Mouse (Mus musculus): ENCODE data around the gene Pygb. TPM values are rescaled to one million over a fixed set of nuclear protein-coding genes. Genes with fewer than 3 reads are reported as not detected.

Pygb gene
- polyA plus RNA-seq, 1 experiment from 2014 or later = 44.5 TPM

DNA sequence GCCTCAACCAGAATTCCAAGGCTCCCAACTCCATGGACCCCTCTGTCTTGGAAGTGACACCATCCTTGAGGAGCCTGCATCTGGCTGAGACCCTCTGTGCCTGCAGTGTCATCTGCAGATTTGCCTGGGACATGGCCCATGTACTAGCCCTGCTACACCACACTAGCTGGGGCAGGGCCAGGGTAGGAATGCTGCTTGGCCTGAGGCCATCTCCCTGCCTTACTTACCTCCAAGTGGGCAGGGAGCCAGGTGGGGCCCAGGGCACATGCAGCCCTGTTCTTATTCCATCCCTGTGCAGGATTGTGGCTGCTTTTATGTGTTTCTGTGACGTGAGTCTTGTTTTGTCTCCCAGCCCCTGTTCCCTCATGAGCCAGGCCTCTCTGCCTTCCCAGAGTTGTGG lies 15.8 kb upstream of the Pygb start:
- peaks cover 25% of the 10 kb centered on the region; the same call in 1 of the 2 replicates for H3K36me3 ChIP-seq (ENCODE audit: inconsistent target)
- WGBS (ENCODE audit: missing documents) = 92% methylated on average over 1 of the region's 1 CpGs
- no peak overlapping the region for H3K4me3 ChIP-seq (ENCODE audit: inconsistent target)
- no peak overlapping the region for H3K27ac ChIP-seq
- no peaks in the 10 kb centered on the region for H3K79me2 ChIP-seq (ENCODE audit: inconsistent target)

- Histone ChIP-seq H3K36me3 (ENCODE audit: inconsistent target) (peaks cover 25% of the 10 kb centered on the region; the same call in 1 of the 2 replicates), H3K27ac (no peak overlapping the region), H3K79me2 (ENCODE audit: inconsistent target) (no peaks in the 10 kb centered on the region), H3K4me3 (ENCODE audit: inconsistent target) (no peak overlapping the region)
- WGBS (ENCODE audit: missing documents) = 91% methylated on average over 6 of the region's 6 CpGs
Observed at GRCm38 (mm10) chr2:150771169-150771568, 15.4 kb upstream of the Pygb start.

GRCm38 (mm10) chr2:150771996-150772395 lies 14.5 kb upstream of the Pygb start:
- Histone ChIP-seq H3K4me3 (ENCODE audit: inconsistent target) (no peak overlapping the region), H3K36me3 (ENCODE audit: inconsistent target) (peaks cover 20% of the 10 kb centered on the region; the same call in 1 of the 2 replicates), H3K79me2 (ENCODE audit: inconsistent target) (no peaks in the 10 kb centered on the region), H3K27ac (no peak overlapping the region)
- 97% methylated on average over 8 of the region's 8 CpGs for WGBS (ENCODE audit: missing documents)

GRCm38 (mm10) chr2:150772466-150773119 lies 13.9 kb upstream of the Pygb start:
- no peak overlapping the region for H3K27ac ChIP-seq
- H3K4me3 ChIP-seq (ENCODE audit: inconsistent target) = no peak overlapping the region
- no peaks in the 10 kb centered on the region for H3K79me2 ChIP-seq (ENCODE audit: inconsistent target)
- 50% methylated on average over 10 of the region's 10 CpGs for WGBS (ENCODE audit: missing documents)
- peaks cover 17% of the 10 kb centered on the region; the same call in 1 of the 2 replicates for H3K36me3 ChIP-seq (ENCODE audit: inconsistent target)

GRCm38 (mm10) chr2:150782801-150783200 lies 3.7 kb upstream of the Pygb start:
- peaks cover 12% of the 10 kb centered on the region for H3K79me2 ChIP-seq (ENCODE audit: inconsistent target)
- no peak overlapping the region for H3K27ac ChIP-seq
- 77% methylated on average over 2 of the region's 2 CpGs for WGBS (ENCODE audit: missing documents)
- no peak overlapping the region for H3K4me3 ChIP-seq (ENCODE audit: inconsistent target)
- no peaks in the 10 kb centered on the region for H3K36me3 ChIP-seq (ENCODE audit: inconsistent target)

GRCm38 (mm10) chr2:150787234-150787771 lies 768 bp downstream of the Pygb start:
- peak overlapping the region; percentile 81 for H3K4me3 ChIP-seq (ENCODE audit: inconsistent target)
- peaks cover 38% of the 10 kb centered on the region for H3K79me2 ChIP-seq (ENCODE audit: inconsistent target)
- H3K36me3 ChIP-seq (ENCODE audit: inconsistent target) = no peaks in the 10 kb centered on the region
- peak overlapping the region; percentile 13; the same call in 1 of the 2 replicates for H3K27ac ChIP-seq
- WGBS (ENCODE audit: missing documents) = under 1% methylated on average over 23 of the region's 23 CpGs

DNA sequence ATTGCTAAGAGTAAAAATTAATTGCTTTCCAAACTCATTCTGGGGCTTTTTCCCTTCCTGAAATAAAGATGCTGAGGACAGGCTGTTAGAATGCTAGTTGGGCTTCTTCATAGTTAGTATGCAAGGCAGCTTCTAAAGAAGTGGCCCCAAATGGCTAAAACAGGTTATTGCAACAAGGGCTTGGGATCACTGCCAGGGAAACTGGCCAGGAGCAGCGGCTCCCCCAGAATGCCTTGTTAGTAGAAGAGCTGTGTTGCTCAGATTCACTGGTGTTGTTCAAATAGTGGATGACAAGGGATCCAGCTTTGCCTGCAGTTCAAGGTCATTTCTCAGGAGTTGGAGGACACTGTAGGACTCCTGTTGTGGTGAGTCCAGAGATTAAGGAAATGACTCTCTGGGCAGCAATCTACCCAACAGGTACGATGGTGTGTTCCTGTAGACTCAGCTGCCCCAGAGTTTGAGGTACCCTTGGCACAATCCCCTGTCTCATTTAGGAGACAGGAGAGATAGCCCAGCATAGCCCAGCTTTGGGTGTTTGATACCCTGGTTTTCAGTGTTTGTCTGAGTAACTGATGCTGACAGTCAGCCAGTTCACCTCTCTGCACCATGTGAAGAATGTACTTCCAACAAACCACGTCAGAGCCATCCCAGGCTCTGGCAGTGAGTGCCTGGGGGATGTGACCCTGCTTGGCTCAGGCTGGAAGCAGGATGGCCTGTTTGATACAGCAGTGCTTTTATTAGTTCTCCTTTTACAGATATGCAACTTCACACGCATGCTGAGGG lies 2.4 kb downstream of the Pygb start:
- Histone ChIP-seq H3K4me3 (ENCODE audit: inconsistent target) (no peak overlapping the region), H3K36me3 (ENCODE audit: inconsistent target) (peaks cover 12% of the 10 kb centered on the region; the same call in 1 of the 2 replicates), H3K27ac (no peak overlapping the region), H3K79me2 (ENCODE audit: inconsistent target) (peaks cover 38% of the 10 kb centered on the region)
- 58% methylated on average over 4 of the region's 4 CpGs for WGBS (ENCODE audit: missing documents)

- Histone ChIP-seq H3K27ac (no peak overlapping the region), H3K79me2 (ENCODE audit: inconsistent target) (peaks cover 21% of the 10 kb centered on the region; the same call in 1 of the 2 replicates), H3K4me3 (ENCODE audit: inconsistent target) (no peak overlapping the region), H3K36me3 (ENCODE audit: inconsistent target) (peaks cover 35% of the 10 kb centered on the region)
- 95% methylated on average over 4 of the region's 4 CpGs for WGBS (ENCODE audit: missing documents)
Observed at GRCm38 (mm10) chr2:150793320-150793719, 6.8 kb downstream of the Pygb start.

- Histone ChIP-seq H3K36me3 (ENCODE audit: inconsistent target) (peaks cover 67% of the 10 kb centered on the region), H3K79me2 (ENCODE audit: inconsistent target) (no peaks in the 10 kb centered on the region), H3K27ac (no peak overlapping the region), H3K4me3 (ENCODE audit: inconsistent target) (no peak overlapping the region)
- 98% methylated on average over 7 of the region's 7 CpGs for WGBS (ENCODE audit: missing documents)
Observed at GRCm38 (mm10) chr2:150798084-150798483, 11.5 kb downstream of the Pygb start.

GRCm38 (mm10) chr2:150800616-150801015 lies 14.1 kb downstream of the Pygb start:
- no peaks in the 10 kb centered on the region for H3K79me2 ChIP-seq (ENCODE audit: inconsistent target)
- 95% methylated on average over 5 of the region's 5 CpGs for WGBS (ENCODE audit: missing documents)
- no peak overlapping the region for H3K27ac ChIP-seq
- H3K36me3 ChIP-seq (ENCODE audit: inconsistent target) = peaks cover 59% of the 10 kb centered on the region
- no peak overlapping the region for H3K4me3 ChIP-seq (ENCODE audit: inconsistent target)

DNA sequence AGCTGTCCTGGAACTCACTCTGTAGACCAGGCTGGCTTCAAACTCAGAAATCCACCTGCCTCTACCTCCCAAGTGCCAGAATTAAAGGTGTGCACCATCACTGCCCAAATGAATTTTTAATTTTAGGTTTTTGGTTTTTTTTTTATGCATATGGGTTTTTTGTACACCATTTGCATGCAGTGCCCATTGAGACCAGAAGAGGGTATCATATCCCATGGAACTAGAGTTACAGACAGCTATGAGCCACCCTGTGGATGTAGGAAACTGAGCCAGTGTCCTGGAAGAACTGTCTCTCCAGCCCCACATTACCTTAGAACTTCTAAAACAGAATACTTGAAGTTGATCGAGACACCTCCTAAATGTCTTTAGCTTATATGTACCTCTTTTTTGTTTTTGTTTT lies 16.5 kb downstream of the Pygb start:
- Histone ChIP-seq H3K4me3 (ENCODE audit: inconsistent target) (no peak overlapping the region), H3K36me3 (ENCODE audit: inconsistent target) (peaks cover 69% of the 10 kb centered on the region), H3K79me2 (ENCODE audit: inconsistent target) (no peaks in the 10 kb centered on the region), H3K27ac (no peak overlapping the region)
- WGBS (ENCODE audit: missing documents) = 100% methylated on average over 1 of the region's 1 CpGs

- WGBS (ENCODE audit: missing documents) = 87% methylated on average over 6 of the region's 6 CpGs
- Histone ChIP-seq H3K27ac (no peak overlapping the region), H3K79me2 (ENCODE audit: inconsistent target) (no peaks in the 10 kb centered on the region), H3K4me3 (ENCODE audit: inconsistent target) (no peak overlapping the region), H3K36me3 (ENCODE audit: inconsistent target) (peaks cover 80% of the 10 kb centered on the region)
Observed at GRCm38 (mm10) chr2:150808381-150808780, 21.8 kb downstream of the Pygb start.

DNA sequence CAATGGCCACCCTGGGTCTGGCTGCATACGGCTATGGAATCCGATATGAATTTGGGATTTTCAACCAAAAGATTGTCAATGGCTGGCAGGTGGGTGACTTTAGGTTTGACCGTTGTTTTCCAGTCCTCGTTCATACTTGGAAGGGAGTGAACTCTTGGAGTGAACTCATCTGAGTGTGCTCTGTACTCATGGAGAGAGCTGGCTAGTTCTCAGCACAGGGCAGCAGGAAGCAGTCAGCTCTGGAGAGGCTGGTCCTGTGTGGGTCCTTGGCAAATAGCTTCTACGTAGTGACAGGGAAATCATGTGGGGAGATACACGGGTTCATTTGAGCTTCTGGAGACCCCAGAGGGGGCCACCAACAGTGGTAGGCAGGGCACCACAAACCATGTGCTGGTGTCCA lies 22.3 kb downstream of the Pygb start:
- 96% methylated on average over 6 of the region's 6 CpGs for WGBS (ENCODE audit: missing documents)
- no peaks in the 10 kb centered on the region for H3K79me2 ChIP-seq (ENCODE audit: inconsistent target)
- no peak overlapping the region for H3K27ac ChIP-seq
- no peak overlapping the region for H3K4me3 ChIP-seq (ENCODE audit: inconsistent target)
- H3K36me3 ChIP-seq (ENCODE audit: inconsistent target) = peaks cover 83% of the 10 kb centered on the region

DNA sequence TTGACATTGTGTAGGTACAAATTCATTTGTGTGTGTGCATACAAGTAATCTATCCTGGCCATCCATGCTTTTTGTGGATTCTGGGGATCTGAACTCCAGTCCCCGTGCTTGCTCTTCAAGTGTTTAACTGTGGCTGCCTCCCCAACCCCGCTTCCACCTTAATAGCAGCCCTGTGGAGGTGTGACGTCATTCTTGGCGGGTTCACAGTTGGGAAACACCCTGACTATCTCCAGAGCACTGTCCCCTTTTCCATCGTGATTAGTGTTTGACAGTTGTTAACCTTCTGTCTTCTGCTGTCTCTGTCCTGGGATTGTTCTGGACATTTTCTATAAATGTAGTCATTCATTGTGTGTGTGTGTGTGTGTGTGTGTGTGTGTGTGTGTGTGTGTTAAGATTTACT lies 24.1 kb downstream of the Pygb start:
- Histone ChIP-seq H3K36me3 (ENCODE audit: inconsistent target) (peaks cover 86% of the 10 kb centered on the region), H3K27ac (no peak overlapping the region), H3K79me2 (ENCODE audit: inconsistent target) (no peaks in the 10 kb centered on the region), H3K4me3 (ENCODE audit: inconsistent target) (no peak overlapping the region)
- WGBS (ENCODE audit: missing documents) = 85% methylated on average over 5 of the region's 5 CpGs

- Histone ChIP-seq H3K79me2 (ENCODE audit: inconsistent target) (no peaks in the 10 kb centered on the region), H3K27ac (no peak overlapping the region), H3K36me3 (ENCODE audit: inconsistent target) (peaks cover 89% of the 10 kb centered on the region), H3K4me3 (ENCODE audit: inconsistent target) (no peak overlapping the region)
- WGBS (ENCODE audit: missing documents) = 93% methylated on average over 6 of the region's 6 CpGs
Observed at GRCm38 (mm10) chr2:150812816-150813215, 26.3 kb downstream of the Pygb start.

All from macrophage (primary cell).